In genomic region chr14:119367866-119368425, GRCm38 (mm10) we compare ENCODE assay signal across 12 mouse cellular contexts.
"Had no signal": no experiment of that assay in that cellular context is flagged by ENCODE, and none has a peak within 500 bp of the region (broad histone marks: within the 10 kb centered on the region; RNA-seq: fewer than 3 reads in every experiment).

No protein-coding gene starts in this region.

- H3K9me3 ChIP-seq: kidney, embryonic 15.5 days; limb, embryonic 15.5 days; liver, embryonic 13.5 days; neural tube, embryonic 13.5 days had no signal

- DNase-seq: kidney, postnatal 14 days; liver, embryonic 13.5 days; lung, adult 18-20 months; midbrain, embryonic 14.5 days; retina, postnatal 1 day; right cerebral cortex, postnatal 4 days; spleen, adult 18-20 months; thymus, adult 18-20 months; thymus, postnatal 14 days had no signal

- H3K4me2 ChIP-seq: kidney, embryonic 15.5 days; limb, embryonic 15.5 days; liver, embryonic 13.5 days; neural tube, embryonic 13.5 days had no signal

- H3K9ac ChIP-seq: kidney, embryonic 15.5 days; limb, embryonic 15.5 days; liver, embryonic 13.5 days; neural tube, embryonic 13.5 days had no signal

- H3K27ac ChIP-seq: kidney, embryonic 15.5 days; limb, embryonic 15.5 days; liver, embryonic 13.5 days; neural tube, embryonic 13.5 days had no signal

- H3K36me3 ChIP-seq: kidney, embryonic 15.5 days; limb, embryonic 15.5 days; liver, embryonic 13.5 days; neural tube, embryonic 13.5 days had no signal

- H3K4me1 ChIP-seq: kidney, embryonic 15.5 days; limb, embryonic 15.5 days; liver, embryonic 13.5 days; neural tube, embryonic 13.5 days had no signal

- H3K27me3 ChIP-seq: kidney, embryonic 15.5 days; limb, embryonic 15.5 days; liver, embryonic 13.5 days; neural tube, embryonic 13.5 days had no signal

- H3K4me3 ChIP-seq: kidney, embryonic 15.5 days; limb, embryonic 15.5 days; liver, embryonic 13.5 days; neural tube, embryonic 13.5 days had no signal
